Mouse (Mus musculus): ENCODE measurements around the gene 1700015G11Rik. TPM values are rescaled to one million over a fixed set of nuclear protein-coding genes. Genes with fewer than 3 reads are reported as not detected.

1700015G11Rik gene
- polyA plus RNA-seq, 1 experiment from 2014 or later, result not detected

DNA sequence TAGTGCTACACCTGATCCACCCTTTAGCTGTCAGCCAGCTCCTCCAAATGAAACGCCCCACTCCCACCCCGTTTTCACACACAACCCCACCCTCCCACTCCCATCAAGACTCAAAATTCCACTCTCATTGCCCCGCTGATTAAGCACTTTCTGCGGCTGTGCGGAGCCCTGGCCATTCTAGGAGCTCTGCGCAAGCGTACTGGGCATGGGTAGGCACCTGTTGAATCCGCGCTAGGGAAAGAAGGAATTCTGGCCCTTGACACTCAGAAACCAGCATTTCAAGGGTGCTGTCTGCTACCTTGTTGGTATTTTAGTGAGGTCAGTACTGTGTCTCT is 9.3 kb downstream of the 1700015G11Rik start:
- no peaks in the 10 kb centered on the region for H3K4me1 ChIP-seq (ENCODE audit: insufficient read depth, low read length)
- no peaks in the 10 kb centered on the region for H3K36me3 ChIP-seq (ENCODE audit: insufficient read depth, low read length)
- peak overlapping the region; percentile 75 for H3K4me2 ChIP-seq (replicated peaks; ENCODE audit: low read depth, low read length)
- peak overlapping the region; percentile 61 for H3K4me3 ChIP-seq (ENCODE audit: low read length)
- under 1% methylated on average over 9 of the region's 9 CpGs for WGBS
- no peak for ATAC-seq (ENCODE audit: low FRiP score, low TSS enrichment)
- no peaks in the 10 kb centered on the region for H3K9me3 ChIP-seq (ENCODE audit: low read length)
- H3K9ac ChIP-seq (replicated peaks; ENCODE audit: low read length), result peak overlapping the region; percentile 45; the same call in 1 of the 2 replicates
- peak overlapping the region; percentile 37; the same call in 1 of the 2 replicates for H3K27ac ChIP-seq (ENCODE audit: low read length)
- H3K27me3 ChIP-seq (ENCODE audit: insufficient read depth, low read length), result no peaks in the 10 kb centered on the region

DNA sequence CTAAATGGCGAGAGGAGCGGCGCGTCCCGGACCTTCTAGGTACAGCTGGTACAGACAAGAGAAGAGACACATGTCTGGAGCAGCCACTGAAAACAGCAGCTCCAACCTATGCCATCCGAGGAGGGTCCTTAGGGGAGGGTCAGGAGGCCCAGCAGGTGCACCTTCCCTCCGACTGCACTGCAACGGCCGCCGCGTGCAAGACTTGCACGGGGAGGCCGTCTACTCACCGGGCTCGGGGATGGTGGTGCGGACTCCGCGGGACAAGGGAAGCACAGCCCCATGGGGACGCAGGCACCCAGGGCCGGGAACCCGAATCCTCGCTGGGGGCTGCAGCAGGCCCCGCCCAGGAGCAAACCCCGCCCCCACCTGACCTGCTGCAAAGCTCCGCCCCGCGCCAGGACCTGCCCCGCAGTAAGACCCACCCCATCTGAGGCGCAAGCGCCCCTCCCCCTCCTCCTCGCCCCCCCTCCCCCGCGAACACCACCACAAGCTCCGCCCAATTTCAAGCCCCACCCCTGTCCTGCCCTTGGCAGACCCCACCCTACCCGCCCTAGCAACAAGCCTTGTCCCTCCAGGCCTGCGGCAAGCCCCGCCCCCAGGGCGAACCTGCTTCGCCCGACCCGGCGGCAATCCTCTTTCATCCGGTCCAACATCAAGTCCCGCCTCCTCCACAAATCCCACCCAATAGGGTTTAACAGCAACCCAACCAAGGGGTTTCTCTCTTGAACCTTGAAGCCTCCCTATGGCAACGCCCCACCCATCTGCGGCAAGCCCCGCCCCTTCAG is 9.8 kb downstream of the 1700015G11Rik start, which contains the start of gene Svip:
Gene Svip, minus strand, starts transcription at position 508 of the 785 bp plus-strand sequence.
- Histone ChIP-seq H3K27me3 (ENCODE audit: insufficient read depth, low read length) (no peaks in the 10 kb centered on the region), H3K36me3 (ENCODE audit: insufficient read depth, low read length) (no peaks in the 10 kb centered on the region), H3K4me2 (replicated peaks; ENCODE audit: low read depth, low read length) (peak within 1 kb of the TSS; percentile 75), H3K9ac (replicated peaks; ENCODE audit: low read length) (peak within 1 kb of the TSS; percentile 65), H3K9me3 (ENCODE audit: low read length) (no peaks in the 10 kb centered on the region), H3K27ac (ENCODE audit: low read length) (peak within 1 kb of the TSS; percentile 82), H3K4me1 (ENCODE audit: insufficient read depth, low read length) (no peaks in the 10 kb centered on the region), H3K4me3 (ENCODE audit: low read length) (peak within 1 kb of the TSS; percentile 61)
- peak; percentile 96 for ATAC-seq (ENCODE audit: low FRiP score, low TSS enrichment)
- under 1% methylated on average over 39 of the region's 47 CpGs for WGBS

DNA sequence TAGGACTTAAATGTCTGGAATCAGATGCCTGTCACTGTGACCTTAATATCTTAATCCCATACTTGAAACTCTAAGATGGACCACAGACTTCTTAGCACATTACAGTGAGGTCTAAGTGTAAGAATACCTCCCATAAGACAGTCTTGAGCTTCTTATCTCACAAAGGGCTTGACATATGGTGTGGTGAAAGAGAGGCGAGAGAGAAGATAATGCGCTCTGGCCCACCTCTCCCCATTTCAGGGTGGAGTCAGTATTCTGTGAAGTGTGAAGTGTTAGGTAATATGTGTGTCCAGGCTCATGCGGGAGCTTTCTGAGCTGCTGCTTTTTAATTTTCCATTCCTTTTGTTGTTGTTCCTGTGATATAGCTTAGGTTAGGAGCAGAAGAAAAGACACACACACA is 24.5 kb downstream of the 1700015G11Rik start:
- no peak overlapping the region for H3K4me2 ChIP-seq (replicated peaks; ENCODE audit: low read depth, low read length)
- no peaks in the 10 kb centered on the region for H3K9me3 ChIP-seq (ENCODE audit: low read length)
- H3K27ac ChIP-seq (ENCODE audit: low read length), result no peak overlapping the region
- no peak for ATAC-seq (ENCODE audit: low FRiP score, low TSS enrichment)
- 77% methylated on average over 3 of the region's 3 CpGs for WGBS
- H3K4me1 ChIP-seq (ENCODE audit: insufficient read depth, low read length), result no peaks in the 10 kb centered on the region
- H3K4me3 ChIP-seq (ENCODE audit: low read length), result no peak overlapping the region
- H3K27me3 ChIP-seq (ENCODE audit: insufficient read depth, low read length), result no peaks in the 10 kb centered on the region
- H3K9ac ChIP-seq (replicated peaks; ENCODE audit: low read length), result no peak overlapping the region
- peaks cover 4% of the 10 kb centered on the region; the same call in 1 of the 2 replicates for H3K36me3 ChIP-seq (ENCODE audit: insufficient read depth, low read length)

DNA sequence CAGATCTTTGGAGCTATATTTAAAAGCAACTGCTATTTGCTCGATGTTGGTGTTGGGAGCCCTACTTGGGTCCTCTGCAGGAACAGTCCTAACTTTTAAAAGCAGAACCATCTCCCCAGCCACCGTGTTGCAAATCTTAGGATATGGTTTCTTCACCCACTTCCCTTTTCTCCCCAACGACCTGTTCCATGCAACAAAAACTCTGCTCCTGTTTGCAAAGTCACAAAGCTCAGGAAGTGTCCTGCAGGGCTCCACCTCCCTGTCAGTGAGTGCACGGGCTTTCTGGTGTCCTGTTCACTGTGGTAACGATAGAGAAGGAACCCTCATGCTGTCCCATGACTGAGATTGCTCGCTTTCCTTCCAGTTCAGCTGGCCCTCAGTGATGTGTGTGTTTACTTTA is 28.6 kb downstream of the 1700015G11Rik start:
- H3K27me3 ChIP-seq (ENCODE audit: insufficient read depth, low read length), result no peaks in the 10 kb centered on the region
- H3K4me3 ChIP-seq (ENCODE audit: low read length), result no peak overlapping the region
- no peaks in the 10 kb centered on the region for H3K36me3 ChIP-seq (ENCODE audit: insufficient read depth, low read length)
- H3K27ac ChIP-seq (ENCODE audit: low read length), result no peak overlapping the region
- H3K4me2 ChIP-seq (replicated peaks; ENCODE audit: low read depth, low read length), result no peak overlapping the region
- no peaks in the 10 kb centered on the region for H3K4me1 ChIP-seq (ENCODE audit: insufficient read depth, low read length)
- no peak overlapping the region for H3K9ac ChIP-seq (replicated peaks; ENCODE audit: low read length)
- no peak for ATAC-seq (ENCODE audit: low FRiP score, low TSS enrichment)
- no peaks in the 10 kb centered on the region for H3K9me3 ChIP-seq (ENCODE audit: low read length)
- WGBS, result 48% methylated on average over 6 of the region's 6 CpGs

DNA sequence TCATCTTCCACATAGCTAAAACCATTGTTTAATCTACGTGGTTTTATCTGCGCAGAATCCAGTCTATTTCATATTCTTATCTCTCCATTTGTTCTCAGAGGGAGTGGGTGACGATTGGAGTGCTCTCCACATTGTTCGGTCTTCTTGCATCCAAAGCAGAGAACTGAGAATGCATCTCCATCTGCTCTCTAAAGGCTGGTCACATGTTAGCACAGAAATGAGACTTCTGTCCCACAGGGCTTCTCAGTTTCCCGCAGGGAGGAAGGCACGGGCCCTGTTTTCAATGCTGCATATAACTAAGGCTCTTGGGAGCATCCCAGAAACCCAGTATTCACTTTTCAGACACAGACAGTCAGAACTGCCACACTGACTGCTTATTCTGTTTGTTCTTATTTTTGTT is 29.8 kb downstream of the 1700015G11Rik start:
- Histone ChIP-seq H3K4me2 (replicated peaks; ENCODE audit: low read depth, low read length) (no peak overlapping the region), H3K9me3 (ENCODE audit: low read length) (no peaks in the 10 kb centered on the region), H3K9ac (replicated peaks; ENCODE audit: low read length) (no peak overlapping the region), H3K27ac (ENCODE audit: low read length) (no peak overlapping the region), H3K4me1 (ENCODE audit: insufficient read depth, low read length) (no peaks in the 10 kb centered on the region), H3K27me3 (ENCODE audit: insufficient read depth, low read length) (no peaks in the 10 kb centered on the region), H3K4me3 (ENCODE audit: low read length) (no peak overlapping the region), H3K36me3 (ENCODE audit: insufficient read depth, low read length) (no peaks in the 10 kb centered on the region)
- ATAC-seq (ENCODE audit: low FRiP score, low TSS enrichment), result no peak
- 86% methylated on average over 6 of the region's 6 CpGs for WGBS

DNA sequence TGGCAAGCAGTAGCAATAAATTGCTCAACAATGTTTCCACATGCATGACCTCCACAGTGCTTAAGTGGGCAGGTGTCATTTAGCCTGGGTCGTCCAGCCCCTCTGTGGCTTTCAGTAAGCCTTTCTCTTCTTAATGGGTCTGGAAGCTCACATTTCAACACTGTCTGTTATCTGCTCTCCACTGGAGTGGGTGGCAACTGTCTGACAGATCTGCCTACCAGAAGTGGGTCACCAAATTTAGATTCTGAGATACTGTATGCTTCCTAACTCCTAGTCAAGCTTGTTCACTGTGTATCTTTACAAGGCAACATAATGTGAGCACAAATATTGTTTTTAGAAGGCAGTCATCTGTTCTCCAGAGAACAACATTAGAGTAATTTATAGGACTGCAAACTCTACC is 33.2 kb downstream of the 1700015G11Rik start:
- no peak for ATAC-seq (ENCODE audit: low FRiP score, low TSS enrichment)
- H3K27ac ChIP-seq (ENCODE audit: low read length), result no peak overlapping the region
- H3K4me2 ChIP-seq (replicated peaks; ENCODE audit: low read depth, low read length), result no peak overlapping the region
- no peaks in the 10 kb centered on the region for H3K9me3 ChIP-seq (ENCODE audit: low read length)
- H3K9ac ChIP-seq (replicated peaks; ENCODE audit: low read length), result no peak overlapping the region
- no peaks in the 10 kb centered on the region for H3K4me1 ChIP-seq (ENCODE audit: insufficient read depth, low read length)
- WGBS, result 12% methylated on average over 1 of the region's 1 CpGs
- no peaks in the 10 kb centered on the region for H3K36me3 ChIP-seq (ENCODE audit: insufficient read depth, low read length)
- no peak overlapping the region for H3K4me3 ChIP-seq (ENCODE audit: low read length)
- H3K27me3 ChIP-seq (ENCODE audit: insufficient read depth, low read length), result no peaks in the 10 kb centered on the region

DNA sequence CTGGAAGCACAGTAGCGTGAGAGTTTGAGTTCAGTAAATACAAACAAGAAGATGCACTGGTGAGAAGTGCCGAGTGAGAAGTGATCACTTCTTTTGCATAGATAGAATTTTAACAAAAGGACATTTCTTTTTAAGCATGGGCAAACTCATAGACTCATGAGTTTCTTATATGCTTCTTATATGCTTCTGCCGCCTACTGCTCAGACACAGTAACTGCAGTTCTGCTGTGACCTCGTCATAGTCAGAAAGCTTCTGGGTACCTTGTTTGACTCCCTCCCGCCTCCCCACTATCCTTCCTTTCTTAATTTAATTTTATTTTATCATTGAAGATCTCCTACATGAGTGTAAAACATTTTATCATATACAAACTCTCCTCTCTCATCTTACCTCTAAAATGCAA is 36.3 kb downstream of the 1700015G11Rik start:
- no peaks in the 10 kb centered on the region for H3K36me3 ChIP-seq (ENCODE audit: insufficient read depth, low read length)
- no peak for ATAC-seq (ENCODE audit: low FRiP score, low TSS enrichment)
- H3K4me3 ChIP-seq (ENCODE audit: low read length), result no peak overlapping the region
- H3K27me3 ChIP-seq (ENCODE audit: insufficient read depth, low read length), result no peaks in the 10 kb centered on the region
- H3K9me3 ChIP-seq (ENCODE audit: low read length), result no peaks in the 10 kb centered on the region
- no peaks in the 10 kb centered on the region for H3K4me1 ChIP-seq (ENCODE audit: insufficient read depth, low read length)
- WGBS, result 46% methylated on average over 5 of the region's 5 CpGs
- no peak overlapping the region for H3K27ac ChIP-seq (ENCODE audit: low read length)
- no peak overlapping the region for H3K4me2 ChIP-seq (replicated peaks; ENCODE audit: low read depth, low read length)
- H3K9ac ChIP-seq (replicated peaks; ENCODE audit: low read length), result no peak overlapping the region

DNA sequence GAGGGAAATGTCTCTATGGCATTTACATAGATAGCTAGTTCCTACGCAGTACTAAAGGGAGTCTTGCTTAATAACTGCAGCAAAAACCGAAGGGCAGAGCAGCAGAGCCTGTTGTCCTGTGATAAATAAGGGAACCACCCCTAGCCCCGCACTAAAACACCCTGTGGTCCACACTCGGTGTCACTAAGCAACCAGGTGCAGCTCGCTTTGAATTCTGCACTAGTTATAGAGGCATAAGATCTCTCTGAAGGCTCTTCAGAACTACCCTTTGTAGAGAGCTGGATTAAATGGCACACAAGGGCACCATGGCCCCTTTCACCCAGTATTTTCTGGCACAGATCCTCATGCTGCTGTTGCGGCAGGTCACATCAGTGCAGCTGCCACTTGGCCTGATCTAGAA is 40.3 kb downstream of the 1700015G11Rik start:
- Histone ChIP-seq H3K27ac (ENCODE audit: low read length) (no peak overlapping the region), H3K9ac (replicated peaks; ENCODE audit: low read length) (no peak overlapping the region), H3K4me2 (replicated peaks; ENCODE audit: low read depth, low read length) (no peak overlapping the region), H3K4me3 (ENCODE audit: low read length) (no peak overlapping the region), H3K36me3 (ENCODE audit: insufficient read depth, low read length) (no peaks in the 10 kb centered on the region), H3K27me3 (ENCODE audit: insufficient read depth, low read length) (no peaks in the 10 kb centered on the region), H3K9me3 (ENCODE audit: low read length) (no peaks in the 10 kb centered on the region), H3K4me1 (ENCODE audit: insufficient read depth, low read length) (no peaks in the 10 kb centered on the region)
- ATAC-seq (ENCODE audit: low FRiP score, low TSS enrichment), result no peak
- 74% methylated on average over 6 of the region's 6 CpGs for WGBS

DNA sequence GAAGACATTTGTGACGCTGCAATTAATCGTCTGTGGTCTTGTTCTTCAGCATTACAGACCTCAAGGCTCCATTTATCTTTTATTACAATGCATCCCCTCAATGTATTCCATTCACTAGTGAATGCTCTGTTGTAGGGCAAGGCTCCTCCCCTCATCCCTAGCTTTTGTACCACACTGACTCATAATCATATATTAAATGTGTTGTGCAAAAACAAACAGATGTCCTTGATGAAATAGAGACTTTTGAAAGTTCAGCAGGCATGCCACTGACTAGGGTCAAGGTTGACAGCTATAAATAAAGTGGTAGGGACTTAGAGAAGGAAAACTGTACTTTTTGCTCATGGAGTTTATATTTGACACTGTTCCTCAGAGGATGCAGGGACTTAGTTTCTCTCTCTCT is 42.0 kb downstream of the 1700015G11Rik start:
- Histone ChIP-seq H3K27me3 (ENCODE audit: insufficient read depth, low read length) (no peaks in the 10 kb centered on the region), H3K9ac (replicated peaks; ENCODE audit: low read length) (no peak overlapping the region), H3K4me3 (ENCODE audit: low read length) (no peak overlapping the region), H3K4me1 (ENCODE audit: insufficient read depth, low read length) (no peaks in the 10 kb centered on the region), H3K9me3 (ENCODE audit: low read length) (no peaks in the 10 kb centered on the region), H3K4me2 (replicated peaks; ENCODE audit: low read depth, low read length) (no peak overlapping the region), H3K36me3 (ENCODE audit: insufficient read depth, low read length) (no peaks in the 10 kb centered on the region), H3K27ac (ENCODE audit: low read length) (no peak overlapping the region)
- no peak for ATAC-seq (ENCODE audit: low FRiP score, low TSS enrichment)
- 68% methylated on average over 2 of the region's 2 CpGs for WGBS

DNA sequence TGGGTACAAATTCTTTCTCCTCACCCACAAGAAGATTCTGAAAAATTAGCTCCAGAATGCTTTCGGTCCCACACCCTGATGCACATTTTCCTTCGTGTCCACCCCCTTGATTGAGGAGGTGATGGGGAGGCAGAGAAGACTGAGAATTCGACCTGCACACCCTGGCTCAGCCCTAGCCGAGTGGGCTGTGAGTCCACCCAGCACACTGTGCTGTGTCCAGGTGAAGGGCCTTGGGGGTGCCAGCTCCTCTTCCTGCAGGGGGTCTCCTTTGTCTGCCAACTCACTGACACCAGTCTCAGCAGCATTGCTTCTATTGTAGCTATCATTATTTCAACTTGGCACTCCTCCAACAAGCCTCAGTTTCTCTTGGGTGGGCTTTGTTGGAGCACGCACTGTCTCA is 42.4 kb downstream of the 1700015G11Rik start:
- Histone ChIP-seq H3K27me3 (ENCODE audit: insufficient read depth, low read length) (no peaks in the 10 kb centered on the region), H3K36me3 (ENCODE audit: insufficient read depth, low read length) (no peaks in the 10 kb centered on the region), H3K4me3 (ENCODE audit: low read length) (no peak overlapping the region), H3K4me2 (replicated peaks; ENCODE audit: low read depth, low read length) (no peak overlapping the region), H3K4me1 (ENCODE audit: insufficient read depth, low read length) (no peaks in the 10 kb centered on the region), H3K9ac (replicated peaks; ENCODE audit: low read length) (no peak overlapping the region), H3K9me3 (ENCODE audit: low read length) (no peaks in the 10 kb centered on the region), H3K27ac (ENCODE audit: low read length) (no peak overlapping the region)
- WGBS, result 76% methylated on average over 5 of the region's 5 CpGs
- no peak for ATAC-seq (ENCODE audit: low FRiP score, low TSS enrichment)

Measured in kidney, embryonic 16.5 days (tissue).